Mouse (Mus musculus): ENCODE data around the gene Carhsp1. TPM values are rescaled to one million over a fixed set of nuclear protein-coding genes. Genes with fewer than 3 reads are reported as not detected.

Carhsp1 gene
- polyA plus RNA-seq, 2 experiments, result 29.9 to 60.7 TPM

- no peak overlapping the region for H3K4me3 ChIP-seq (replicated peaks; ENCODE audit: low read length)
- TF ChIP-seq POLR2A (IDR thresholded peaks at IDR 0.05; ENCODE audit: borderline replicate concordance, extremely low read depth, insufficient read depth, insufficient read length), result no peak
- H3K27ac ChIP-seq (replicated peaks; ENCODE audit: low read depth, low read length), result no peak overlapping the region
- H3K27me3 ChIP-seq (ENCODE audit: control insufficient read depth, insufficient read depth, low read length), result no peaks in the 10 kb centered on the region
- no peak overlapping the region for H3K9ac ChIP-seq (ENCODE audit: low read depth, low read length, severe bottlenecking)
- H3K4me2 ChIP-seq (replicated peaks; ENCODE audit: low read depth, low read length, severe bottlenecking), result no peak overlapping the region
- H3K36me3 ChIP-seq (ENCODE audit: control insufficient read depth, insufficient read depth, low read length), result peaks cover 63% of the 10 kb centered on the region
- no peak for ATAC-seq (ENCODE audit: low FRiP score, low read depth)
- no peaks in the 10 kb centered on the region for H3K9me3 ChIP-seq (ENCODE audit: control insufficient read depth, low read length)
- WGBS, result 95% methylated on average over 5 of the region's 5 CpGs
- 0 out of 2 replicates have a peak, but pooled peaks cover 6% of the 10 kb centered on the region for H3K4me1 ChIP-seq (ENCODE audit: control insufficient read depth, insufficient read depth, low read length)
- DNase-seq (ENCODE audit: low spot score), result no peak
These were observed 42.9 kb upstream of the Carhsp1 start for GRCm38 (mm10) chr16:8714851-8715250.

DNA sequence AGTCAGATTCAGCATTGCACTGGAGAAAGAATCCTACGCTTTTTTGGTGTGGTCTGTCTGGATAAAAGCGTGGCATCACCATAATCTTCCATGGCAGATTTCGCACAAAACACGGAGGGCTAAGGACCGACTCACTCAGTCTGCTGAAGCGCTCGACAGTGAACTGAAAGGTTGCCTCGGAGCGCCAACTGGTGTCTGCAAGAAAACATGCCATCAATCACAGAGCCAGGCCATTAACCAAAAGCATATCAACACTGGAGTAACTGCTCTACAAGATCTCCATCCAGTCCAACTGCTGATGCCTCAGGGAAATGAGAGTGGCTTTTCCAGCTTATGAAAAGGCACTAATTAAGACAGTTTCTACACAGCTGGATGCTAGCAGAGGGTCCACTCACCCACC is 40.0 kb upstream of the Carhsp1 start:
- Histone ChIP-seq H3K36me3 (ENCODE audit: control insufficient read depth, insufficient read depth, low read length) (peaks cover 92% of the 10 kb centered on the region), H3K27me3 (ENCODE audit: control insufficient read depth, insufficient read depth, low read length) (no peaks in the 10 kb centered on the region), H3K9ac (ENCODE audit: low read depth, low read length, severe bottlenecking) (no peak overlapping the region), H3K9me3 (ENCODE audit: control insufficient read depth, low read length) (no peaks in the 10 kb centered on the region), H3K4me1 (ENCODE audit: control insufficient read depth, insufficient read depth, low read length) (no peaks in the 10 kb centered on the region), H3K27ac (replicated peaks; ENCODE audit: low read depth, low read length) (no peak overlapping the region), H3K4me3 (replicated peaks; ENCODE audit: low read length) (no peak overlapping the region), H3K4me2 (replicated peaks; ENCODE audit: low read depth, low read length, severe bottlenecking) (no peak overlapping the region)
- no peak for ATAC-seq (ENCODE audit: low FRiP score, low read depth)
- WGBS, result 83% methylated on average over 9 of the region's 9 CpGs
- TF ChIP-seq POLR2A (IDR thresholded peaks at IDR 0.05; ENCODE audit: borderline replicate concordance, extremely low read depth, insufficient read depth, insufficient read length), result no peak
- DNase-seq (ENCODE audit: low spot score), result no peak

GRCm38 (mm10) chr16:8700586-8700985 is 28.6 kb upstream of the Carhsp1 start:
- ATAC-seq (ENCODE audit: low FRiP score, low read depth) (no peak), DNase-seq (ENCODE audit: low spot score) (no peak)
- TF ChIP-seq POLR2A (IDR thresholded peaks at IDR 0.05; ENCODE audit: borderline replicate concordance, extremely low read depth, insufficient read depth, insufficient read length), result no peak
- Histone ChIP-seq H3K4me1 (ENCODE audit: control insufficient read depth, insufficient read depth, low read length) (no peaks in the 10 kb centered on the region), H3K36me3 (ENCODE audit: control insufficient read depth, insufficient read depth, low read length) (peaks cover 96% of the 10 kb centered on the region), H3K9ac (ENCODE audit: low read depth, low read length, severe bottlenecking) (no peak overlapping the region), H3K9me3 (ENCODE audit: control insufficient read depth, low read length) (no peaks in the 10 kb centered on the region), H3K4me2 (replicated peaks; ENCODE audit: low read depth, low read length, severe bottlenecking) (no peak overlapping the region), H3K27me3 (ENCODE audit: control insufficient read depth, insufficient read depth, low read length) (no peaks in the 10 kb centered on the region), H3K27ac (replicated peaks; ENCODE audit: low read depth, low read length) (no peak overlapping the region), H3K4me3 (replicated peaks; ENCODE audit: low read length) (no peak overlapping the region)
- 88% methylated on average over 3 of the region's 3 CpGs for whole genome bisulfite sequencing

- no peaks in the 10 kb centered on the region for H3K27me3 ChIP-seq (ENCODE audit: control insufficient read depth, insufficient read depth, low read length)
- H3K27ac ChIP-seq (replicated peaks; ENCODE audit: low read depth, low read length), result no peak overlapping the region
- no peak for DNase-seq (ENCODE audit: low spot score)
- no peaks in the 10 kb centered on the region for H3K9me3 ChIP-seq (ENCODE audit: control insufficient read depth, low read length)
- H3K36me3 ChIP-seq (ENCODE audit: control insufficient read depth, insufficient read depth, low read length), result peaks cover 98% of the 10 kb centered on the region
- no peak for TF ChIP-seq POLR2A (IDR thresholded peaks at IDR 0.05; ENCODE audit: borderline replicate concordance, extremely low read depth, insufficient read depth, insufficient read length)
- H3K4me2 ChIP-seq (replicated peaks; ENCODE audit: low read depth, low read length, severe bottlenecking), result no peak overlapping the region
- no peak for ATAC-seq (ENCODE audit: low FRiP score, low read depth)
- no peak overlapping the region for H3K4me3 ChIP-seq (replicated peaks; ENCODE audit: low read length)
- no peak overlapping the region for H3K9ac ChIP-seq (ENCODE audit: low read depth, low read length, severe bottlenecking)
- H3K4me1 ChIP-seq (ENCODE audit: control insufficient read depth, insufficient read depth, low read length), result no peaks in the 10 kb centered on the region
- WGBS, result 92% methylated on average over 8 of the region's 8 CpGs
These were observed 27.6 kb upstream of the Carhsp1 start for GRCm38 (mm10) chr16:8699556-8699955.

- WGBS, result 88% methylated on average over 7 of the region's 7 CpGs
- Histone ChIP-seq H3K4me2 (replicated peaks; ENCODE audit: low read depth, low read length, severe bottlenecking) (no peak overlapping the region), H3K27ac (replicated peaks; ENCODE audit: low read depth, low read length) (no peak overlapping the region), H3K9ac (ENCODE audit: low read depth, low read length, severe bottlenecking) (no peak overlapping the region), H3K4me1 (ENCODE audit: control insufficient read depth, insufficient read depth, low read length) (no peaks in the 10 kb centered on the region), H3K9me3 (ENCODE audit: control insufficient read depth, low read length) (no peaks in the 10 kb centered on the region), H3K27me3 (ENCODE audit: control insufficient read depth, insufficient read depth, low read length) (no peaks in the 10 kb centered on the region), H3K4me3 (replicated peaks; ENCODE audit: low read length) (no peak overlapping the region), H3K36me3 (ENCODE audit: control insufficient read depth, insufficient read depth, low read length) (peaks cover 94% of the 10 kb centered on the region)
- TF ChIP-seq POLR2A (IDR thresholded peaks at IDR 0.05; ENCODE audit: borderline replicate concordance, extremely low read depth, insufficient read depth, insufficient read length), result no peak
- no peak for ATAC-seq (ENCODE audit: low FRiP score, low read depth)
- no peak for DNase-seq (ENCODE audit: low spot score)
These were observed 19.3 kb upstream of the Carhsp1 start for GRCm38 (mm10) chr16:8691206-8691605.
